Mouse (Mus musculus) heart, embryonic 13.5 days (tissue): ENCODE measurements around the gene Grhl3. TPM values are rescaled to one million over a fixed set of nuclear protein-coding genes. Genes with fewer than 3 reads are reported as not detected.
A peak's percentile ranks its signal among the peaks of the same experiment; 100 is the strongest.

Experiments
- ATAC-seq: fragments of 200-750 bp; cut with Nextera tagmentation; 2 replicates; pipeline ENCODE4 v1.8.0; 2017; ENCODE audit warnings: moderate TSS enrichment; ENCODE audit not compliant: insufficient number of reproducible peaks, low FRiP score, low TSS enrichment; ENCODE audit errors: extremely low read depth
- H3K27ac ChIP-seq: fragments of 300-500 bp; sonication (generic); replicated peaks from 2 replicates; pipeline ENCODE4 v1.5.1; 2015; ENCODE audit warnings: moderate library complexity, mild to moderate bottlenecking, inconsistent platforms
- H3K27me3 ChIP-seq: fragments of 300-500 bp; sonication (generic); replicated peaks from 2 replicates; pipeline ENCODE4 v1.6.1; 2015; ENCODE audit warnings: mild to moderate bottlenecking, inconsistent platforms
- H3K36me3 ChIP-seq: fragments of 300-500 bp; sonication (generic); 2 replicates; pipeline ENCODE4 v1.6.1; 2015; ENCODE audit warnings: mild to moderate bottlenecking, inconsistent platforms
- H3K4me1 ChIP-seq: fragments of 300-500 bp; sonication (generic); 2 replicates; pipeline ENCODE4 v1.6.1; 2015; ENCODE audit warnings: inconsistent platforms
- H3K4me2 ChIP-seq: fragments of 300-500 bp; sonication (generic); 2 replicates; pipeline ENCODE4 v1.6.1; 2015; ENCODE audit warnings: inconsistent platforms, mild to moderate bottlenecking, moderate library complexity
- H3K4me3 ChIP-seq: fragments of 300-500 bp; sonication (generic); 2 replicates; pipeline ENCODE4 v1.5.1; 2015; ENCODE audit warnings: moderate library complexity, mild to moderate bottlenecking, inconsistent platforms
- H3K9ac ChIP-seq: fragments of 300-500 bp; sonication (generic); 2 replicates; pipeline ENCODE4 v1.6.1; 2015; ENCODE audit warnings: inconsistent platforms, mild to moderate bottlenecking, moderate library complexity
- H3K9me3 ChIP-seq: fragments of 300-500 bp; sonication (generic); 2 replicates; pipeline ENCODE4 v1.6.1; 2016; ENCODE audit warnings: inconsistent platforms
- WGBS: fragments of 180-500 bp; shearing (Covaris S2); methylation state at CpG from one replicate; pipeline ENCODE4 v1.1.7; 2015; ENCODE audit warnings: mixed read lengths; 5-methylcytosine and 5-hydroxymethylcytosine counted together
- polyA plus RNA-seq: library from polyadenylated mRNA; unstranded; fragments of >200 nt; fragmentation: Nextera tagmentation; extraction: Ambion mirVana; gene quantifications from 2 replicates; pipeline ENCODE4 v1.2.1, GENCODE M21; 2015

Gene Grhl3
- polyA plus RNA-seq, 1 experiment from 2014 or later, result 4.8 TPM

- peaks cover 67% of the 10 kb centered on the region for H3K27me3 ChIP-seq
- H3K27ac ChIP-seq, result peak overlapping the region; percentile 83; the same call in 1 of the 2 replicates
Measured at GRCm38 (mm10) chr4:135572276-135572675, 1.2 kb downstream of the Grhl3 start.

DNA sequence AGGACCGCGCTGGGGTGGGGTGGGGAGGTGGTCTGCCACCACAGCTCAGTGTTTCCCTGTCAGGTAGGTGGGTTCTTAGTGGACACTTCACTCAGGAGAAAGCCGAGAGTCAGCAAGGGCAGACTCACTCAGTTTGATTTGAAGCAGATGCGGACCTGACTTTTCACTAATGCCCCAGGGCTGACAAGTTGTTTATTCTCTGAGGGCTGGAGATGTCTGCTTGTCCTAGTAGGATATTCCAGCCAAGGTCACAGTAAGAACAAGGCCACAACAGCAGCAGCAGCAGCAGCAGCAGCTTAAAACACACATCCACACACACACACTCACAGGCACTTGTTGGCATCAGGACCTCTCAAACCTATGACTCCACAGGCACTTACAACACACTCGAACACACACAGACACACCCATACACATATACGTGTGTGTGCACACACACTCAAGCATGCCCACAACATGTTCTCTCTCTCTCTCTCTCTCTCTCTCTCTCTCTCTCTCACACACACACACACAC lies 2.3 kb downstream of the Grhl3 start:
- peak overlapping the region; percentile 50 for H3K4me3 ChIP-seq
- peak overlapping the region; percentile 70 for H3K4me2 ChIP-seq
- peaks cover 64% of the 10 kb centered on the region for H3K27me3 ChIP-seq
- H3K27ac ChIP-seq, result peak overlapping the region; percentile 83
- peaks cover 81% of the 10 kb centered on the region for H3K4me1 ChIP-seq
- ATAC-seq, result no peak
- H3K36me3 ChIP-seq, result no peaks in the 10 kb centered on the region
- no peaks in the 10 kb centered on the region for H3K9me3 ChIP-seq
- WGBS, result 46% methylated on average over 6 of the region's 6 CpGs
- H3K9ac ChIP-seq, result peak overlapping the region; percentile 77

More at GRCm38 (mm10) chr4:135572276-135572675, 1.2 kb downstream of the Grhl3 start:
- Histone ChIP-seq H3K4me2 (peak overlapping the region; percentile 70), H3K4me1 (peaks cover 69% of the 10 kb centered on the region), H3K9me3 (no peaks in the 10 kb centered on the region), H3K9ac (peak overlapping the region; percentile 77), H3K4me3 (peak overlapping the region; percentile 50), H3K36me3 (no peaks in the 10 kb centered on the region)
- WGBS, result 37% methylated on average over 8 of the region's 8 CpGs
- ATAC-seq, result no peak

DNA sequence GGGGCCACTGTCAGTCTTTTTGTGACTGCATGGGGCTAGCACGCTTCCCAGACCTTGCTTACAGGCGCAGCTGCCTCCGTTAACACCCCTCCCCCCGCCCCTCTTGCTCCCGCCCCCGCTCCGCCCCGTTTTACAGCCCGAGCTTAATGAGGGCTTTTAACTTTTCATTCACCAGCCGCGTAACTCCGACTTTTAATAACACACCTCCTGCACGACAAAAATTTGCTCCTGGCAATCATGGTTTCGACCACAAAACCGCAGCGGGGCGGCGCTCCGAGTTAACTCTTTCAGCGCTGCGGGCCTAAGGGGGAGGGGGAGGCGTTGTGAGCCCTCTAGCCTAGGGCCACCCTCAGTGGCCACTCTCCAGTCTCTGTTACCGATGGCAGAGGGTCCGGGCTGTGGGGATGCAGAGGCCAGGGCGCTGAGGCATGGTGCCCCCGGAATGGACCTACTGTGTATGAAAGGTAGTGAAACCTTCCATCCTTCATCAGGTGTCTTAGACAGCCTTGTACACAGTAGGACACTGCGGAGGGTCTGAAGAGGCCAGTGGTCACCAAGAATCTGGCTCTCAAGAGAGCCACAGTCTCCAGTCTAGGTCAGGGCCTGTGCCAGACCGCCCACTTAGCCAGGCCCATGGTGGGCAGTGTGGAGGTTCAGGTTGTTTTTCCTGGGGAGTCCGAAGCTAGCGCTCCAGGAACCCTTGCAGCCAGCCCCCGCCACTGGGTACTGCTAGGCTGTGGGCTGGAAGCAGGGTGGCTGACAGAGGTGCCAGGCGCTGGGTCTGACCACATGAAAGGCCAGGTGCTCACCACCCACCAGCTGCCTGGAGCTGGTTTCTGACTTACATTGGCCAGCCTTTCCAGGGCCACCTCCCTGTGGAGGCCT lies 3.0 kb downstream of the Grhl3 start:
- Histone ChIP-seq H3K9ac (peak overlapping the region; percentile 77), H3K27me3 (peaks cover 57% of the 10 kb centered on the region), H3K4me2 (peak overlapping the region; percentile 70), H3K4me3 (peak overlapping the region; percentile 46), H3K9me3 (no peaks in the 10 kb centered on the region), H3K4me1 (peaks cover 87% of the 10 kb centered on the region), H3K27ac (peak overlapping the region; percentile 83), H3K36me3 (no peaks in the 10 kb centered on the region)
- WGBS, result 16% methylated on average over 32 of the region's 32 CpGs
- no peak for ATAC-seq

- Histone ChIP-seq H3K9ac (peak overlapping the region; percentile 77; the same call in 1 of the 2 replicates), H3K4me3 (no peak overlapping the region), H3K9me3 (no peaks in the 10 kb centered on the region), H3K4me1 (peaks cover 99% of the 10 kb centered on the region), H3K36me3 (no peaks in the 10 kb centered on the region), H3K4me2 (peak overlapping the region; percentile 70), H3K27me3 (peaks cover 45% of the 10 kb centered on the region), H3K27ac (no peak overlapping the region)
- no peak for ATAC-seq
- 20% methylated on average over 11 of the region's 11 CpGs for WGBS
Measured at GRCm38 (mm10) chr4:135569201-135569600, 4.2 kb downstream of the Grhl3 start.

GRCm38 (mm10) chr4:135567484-135567883 lies 5.9 kb downstream of the Grhl3 start:
- H3K9ac ChIP-seq, result peak overlapping the region; percentile 68
- no peaks in the 10 kb centered on the region for H3K9me3 ChIP-seq
- peak overlapping the region; percentile 96 for H3K27ac ChIP-seq
- 61% methylated on average over 8 of the region's 8 CpGs for WGBS
- H3K4me1 ChIP-seq, result peaks cover 92% of the 10 kb centered on the region
- H3K27me3 ChIP-seq, result peaks cover 28% of the 10 kb centered on the region
- no peak overlapping the region for H3K4me2 ChIP-seq
- no peak overlapping the region for H3K4me3 ChIP-seq
- ATAC-seq, result no peak
- H3K36me3 ChIP-seq, result no peaks in the 10 kb centered on the region

- ATAC-seq, result no peak
- no peaks in the 10 kb centered on the region for H3K9me3 ChIP-seq
- no peaks in the 10 kb centered on the region for H3K36me3 ChIP-seq
- H3K27ac ChIP-seq, result peak overlapping the region; percentile 96
- WGBS, result 32% methylated on average over 11 of the region's 11 CpGs
- peaks cover 90% of the 10 kb centered on the region for H3K4me1 ChIP-seq
- no peak overlapping the region for H3K4me2 ChIP-seq
- H3K4me3 ChIP-seq, result no peak overlapping the region
- peaks cover 24% of the 10 kb centered on the region for H3K27me3 ChIP-seq
- H3K9ac ChIP-seq, result peak overlapping the region; percentile 68
Measured at GRCm38 (mm10) chr4:135567042-135567441, 6.4 kb downstream of the Grhl3 start.

DNA sequence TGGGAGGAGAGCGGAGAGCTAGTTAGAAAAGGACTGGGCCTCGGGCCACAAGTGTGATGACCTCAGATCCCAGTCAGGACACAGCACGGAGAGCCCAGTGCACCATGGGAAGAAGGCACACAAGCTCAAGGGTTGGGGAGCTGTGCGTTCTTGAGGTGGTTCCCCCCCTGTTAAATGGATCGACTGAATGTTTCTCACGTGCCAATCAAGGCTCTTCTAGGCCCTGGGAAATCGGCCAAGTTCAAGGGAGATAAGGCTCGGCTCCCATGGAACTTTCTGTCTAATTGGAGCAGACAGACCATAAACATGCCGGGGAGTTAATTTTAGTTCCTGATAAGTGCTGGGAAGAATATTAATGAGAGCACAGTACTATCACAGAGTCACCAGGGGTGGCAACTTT lies 8.0 kb downstream of the Grhl3 start:
- H3K27me3 ChIP-seq, result peaks cover 9% of the 10 kb centered on the region; the same call in 1 of the 2 replicates
- peak overlapping the region; percentile 61 for H3K9ac ChIP-seq
- peak; percentile 53; the same call in 1 of the 2 replicates for ATAC-seq
- H3K9me3 ChIP-seq, result no peaks in the 10 kb centered on the region
- H3K4me3 ChIP-seq, result no peak overlapping the region
- WGBS, result 8% methylated on average over 9 of the region's 9 CpGs
- H3K36me3 ChIP-seq, result 0 out of 2 replicates have a peak, but pooled peaks cover 5% of the 10 kb centered on the region
- H3K4me1 ChIP-seq, result peaks cover 77% of the 10 kb centered on the region
- peak overlapping the region; percentile 33; the same call in 1 of the 2 replicates for H3K4me2 ChIP-seq
- peak overlapping the region; percentile 96 for H3K27ac ChIP-seq

GRCm38 (mm10) chr4:135563794-135564193 lies 9.6 kb downstream of the Grhl3 start:
- Histone ChIP-seq H3K4me3 (no peak overlapping the region), H3K4me1 (peaks cover 74% of the 10 kb centered on the region), H3K9ac (0 out of 2 replicates have a peak overlapping the region, but pooled peaks have one; percentile 25), H3K4me2 (no peak overlapping the region), H3K36me3 (0 out of 2 replicates have a peak, but pooled peaks cover 5% of the 10 kb centered on the region), H3K9me3 (no peaks in the 10 kb centered on the region), H3K27me3 (peaks cover 1% of the 10 kb centered on the region; the same call in 1 of the 2 replicates), H3K27ac (peak overlapping the region; percentile 96)
- no peak for ATAC-seq
- 44% methylated on average over 2 of the region's 2 CpGs for WGBS

GRCm38 (mm10) chr4:135549323-135549722 lies 24.1 kb downstream of the Grhl3 start:
- H3K9ac ChIP-seq, result 0 out of 2 replicates have a peak overlapping the region, but pooled peaks have one; percentile 8
- H3K27me3 ChIP-seq, result no peaks in the 10 kb centered on the region; the same call in 1 of the 2 replicates
- H3K4me1 ChIP-seq, result peaks cover 81% of the 10 kb centered on the region
- H3K9me3 ChIP-seq, result no peaks in the 10 kb centered on the region
- H3K36me3 ChIP-seq, result no peaks in the 10 kb centered on the region
- 48% methylated on average over 6 of the region's 6 CpGs for WGBS
- no peak for ATAC-seq
- H3K4me3 ChIP-seq, result no peak overlapping the region
- peak overlapping the region; percentile 42; the same call in 1 of the 2 replicates for H3K27ac ChIP-seq
- H3K4me2 ChIP-seq, result no peak overlapping the region

- Histone ChIP-seq H3K4me1 (peaks cover 81% of the 10 kb centered on the region), H3K4me2 (no peak overlapping the region), H3K27me3 (no peaks in the 10 kb centered on the region; the same call in 1 of the 2 replicates), H3K4me3 (no peak overlapping the region), H3K36me3 (no peaks in the 10 kb centered on the region), H3K9ac (0 out of 2 replicates have a peak overlapping the region, but pooled peaks have one; percentile 37), H3K9me3 (no peaks in the 10 kb centered on the region), H3K27ac (peak overlapping the region; percentile 67)
- no peak for ATAC-seq
- WGBS, result 29% methylated on average over 9 of the region's 9 CpGs
Measured at GRCm38 (mm10) chr4:135548521-135549077, 24.8 kb downstream of the Grhl3 start.

- peak overlapping the region; percentile 54; the same call in 1 of the 2 replicates for H3K9ac ChIP-seq
Measured at GRCm38 (mm10) chr4:135548108-135548507, 25.3 kb downstream of the Grhl3 start.

More at GRCm38 (mm10) chr4:135548108-135548507, 25.3 kb downstream of the Grhl3 start:
- Histone ChIP-seq H3K27me3 (no peaks in the 10 kb centered on the region; the same call in 1 of the 2 replicates), H3K4me3 (no peak overlapping the region), H3K27ac (peak overlapping the region; percentile 67), H3K9me3 (no peaks in the 10 kb centered on the region), H3K36me3 (no peaks in the 10 kb centered on the region), H3K4me1 (peaks cover 81% of the 10 kb centered on the region), H3K4me2 (no peak overlapping the region)
- 25% methylated on average over 7 of the region's 7 CpGs for WGBS
- ATAC-seq, result no peak
